In genomic region chr4:57514003-57514937, GRCm38 (mm10) we compare ENCODE assay signal across 21 mouse cellular contexts. TPM values are rescaled to one million over a fixed set of nuclear protein-coding genes. Genes with fewer than 3 reads are reported as not detected.
DNase-seq lines count a peak whose midpoint lies in the region; ATAC-seq lines count a peak whose summit lies in the region.
"Had no signal": no experiment of that assay in that cellular context is flagged by ENCODE, and none has a peak within 500 bp of the region (broad histone marks: within the 10 kb centered on the region; RNA-seq: fewer than 3 reads in every experiment).

No protein-coding gene starts in this region.

- no peak overlapping the region for H3K4me3 ChIP-seq in kidney, embryonic 14.5 days (ENCODE audit: low read length)
- H3K4me3 ChIP-seq in midbrain, embryonic 11.5 days (ENCODE audit: low read depth, low read length) = no peak overlapping the region
- no peak overlapping the region for H3K4me3 ChIP-seq in midbrain, embryonic 16.5 days (ENCODE audit: low read depth, low read length)
- H3K4me3 ChIP-seq: embryonic facial prominence, embryonic 13.5 days; gastrocnemius, adult 2 months; heart, embryonic 13.5 days; hindbrain, embryonic 15.5 days; intestine, embryonic 15.5 days; limb, embryonic 13.5 days; midbrain, embryonic 13.5 days; neural tube, embryonic 13.5 days had no signal

- ATAC-seq in kidney, embryonic 14.5 days (ENCODE audit: low FRiP score, low TSS enrichment) = peak; percentile 79
- no peak for ATAC-seq in midbrain, embryonic 11.5 days (ENCODE audit: low FRiP score)
- no peak for ATAC-seq in midbrain, embryonic 16.5 days
- ATAC-seq: intestine, embryonic 15.5 days; midbrain, embryonic 13.5 days had no signal

- no peaks in the 10 kb centered on the region for H3K36me3 ChIP-seq in kidney, embryonic 14.5 days (ENCODE audit: control insufficient read depth, insufficient read depth, low read length)
- no peaks in the 10 kb centered on the region for H3K36me3 ChIP-seq in midbrain, embryonic 11.5 days (ENCODE audit: control insufficient read depth, insufficient read depth, low read length)
- no peaks in the 10 kb centered on the region for H3K36me3 ChIP-seq in midbrain, embryonic 16.5 days (ENCODE audit: control insufficient read depth, insufficient read depth, low read length)
- H3K36me3 ChIP-seq: embryonic facial prominence, embryonic 13.5 days; heart, embryonic 13.5 days; hindbrain, embryonic 15.5 days; intestine, embryonic 15.5 days; limb, embryonic 13.5 days; midbrain, embryonic 13.5 days; neural tube, embryonic 13.5 days had no signal

- DNase-seq in kidney, postnatal 14 days = no peak
- peak; percentile 47 for DNase-seq in midbrain, embryonic 11.5 days (ENCODE audit: low spot score, missing footprints)
- peak; percentile 10 for DNase-seq in fat pad, adult 2 months (ENCODE audit: extremely low read depth, low read depth, low spot score)
- peak; percentile 23 for DNase-seq in lung, postnatal 36 days
- no peak for DNase-seq in retina, postnatal 1 day
- DNase-seq in layer of hippocampus, adult 9-10 months (ENCODE audit: low spot score) = no peak
- DNase-seq: B cell, adult 2 months; cerebellum, adult 9-11 months; gastrocnemius, adult 2 months; kidney, postnatal 4 days; thymus, postnatal 25 days had no signal

- no peak overlapping the region for H3K9ac ChIP-seq in kidney, embryonic 14.5 days (ENCODE audit: low read depth, low read length)
- no peak overlapping the region for H3K9ac ChIP-seq in midbrain, embryonic 11.5 days (ENCODE audit: low read length)
- H3K9ac ChIP-seq in midbrain, embryonic 16.5 days (ENCODE audit: low read depth, low read length) = no peak overlapping the region
- H3K9ac ChIP-seq: embryonic facial prominence, embryonic 13.5 days; heart, embryonic 13.5 days; hindbrain, embryonic 15.5 days; intestine, embryonic 15.5 days; limb, embryonic 13.5 days; liver, embryonic 14.5 days; midbrain, embryonic 13.5 days; neural tube, embryonic 13.5 days had no signal

- peak overlapping the region; percentile 10; the same call in 1 of the 2 replicates for H3K4me2 ChIP-seq in kidney, embryonic 14.5 days (replicated peaks; ENCODE audit: low read depth, low read length)
- no peak overlapping the region for H3K4me2 ChIP-seq in midbrain, embryonic 11.5 days
- no peak overlapping the region for H3K4me2 ChIP-seq in midbrain, embryonic 16.5 days (ENCODE audit: low read length)
- H3K4me2 ChIP-seq: embryonic facial prominence, embryonic 13.5 days; heart, embryonic 13.5 days; hindbrain, embryonic 15.5 days; intestine, embryonic 15.5 days; limb, embryonic 13.5 days; midbrain, embryonic 13.5 days; neural tube, embryonic 13.5 days had no signal

- no peak overlapping the region for H3K27ac ChIP-seq in kidney, embryonic 14.5 days (ENCODE audit: low read depth, low read length)
- no peak overlapping the region for H3K27ac ChIP-seq in midbrain, embryonic 11.5 days (ENCODE audit: low read depth, low read length)
- H3K27ac ChIP-seq in midbrain, embryonic 16.5 days (ENCODE audit: low read length) = no peak overlapping the region
- H3K27ac ChIP-seq: embryonic facial prominence, embryonic 13.5 days; gastrocnemius, adult 2 months; hindbrain, embryonic 15.5 days; intestine, embryonic 15.5 days; limb, embryonic 13.5 days; liver, embryonic 14.5 days; midbrain, embryonic 13.5 days; neural tube, embryonic 13.5 days had no signal

- H3K27me3 ChIP-seq in kidney, embryonic 14.5 days (ENCODE audit: control insufficient read depth, insufficient read depth, low read length) = no peaks in the 10 kb centered on the region; the same call in 1 of the 2 replicates
- no peaks in the 10 kb centered on the region for H3K27me3 ChIP-seq in midbrain, embryonic 11.5 days (ENCODE audit: control insufficient read depth, insufficient read depth, low read length)
- H3K27me3 ChIP-seq in midbrain, embryonic 16.5 days (ENCODE audit: control insufficient read depth, insufficient read depth, low read depth, low read length) = no peaks in the 10 kb centered on the region
- H3K27me3 ChIP-seq: embryonic facial prominence, embryonic 13.5 days; heart, embryonic 13.5 days; hindbrain, embryonic 15.5 days; intestine, embryonic 15.5 days; limb, embryonic 13.5 days; midbrain, embryonic 13.5 days; neural tube, embryonic 13.5 days had no signal

- H3K4me1 ChIP-seq in kidney, embryonic 14.5 days (ENCODE audit: control insufficient read depth, insufficient read depth, low read length) = no peaks in the 10 kb centered on the region
- H3K4me1 ChIP-seq in midbrain, embryonic 11.5 days (ENCODE audit: control insufficient read depth, insufficient read depth, low read length) = no peaks in the 10 kb centered on the region
- H3K4me1 ChIP-seq in midbrain, embryonic 16.5 days (ENCODE audit: control insufficient read depth, insufficient read depth, low read length) = no peaks in the 10 kb centered on the region
- H3K4me1 ChIP-seq: hindbrain, embryonic 15.5 days; intestine, embryonic 15.5 days; midbrain, embryonic 13.5 days; neural tube, embryonic 13.5 days had no signal

- 37% methylated on average over 31 of the region's 31 CpGs for WGBS in kidney, embryonic 14.5 days
- WGBS in midbrain, embryonic 11.5 days = 90% methylated on average over 31 of the region's 31 CpGs
- WGBS in midbrain, embryonic 16.5 days = 88% methylated on average over 31 of the region's 31 CpGs

- no peaks in the 10 kb centered on the region for H3K9me3 ChIP-seq in kidney, embryonic 14.5 days (ENCODE audit: control insufficient read depth, low read length)
- no peaks in the 10 kb centered on the region for H3K9me3 ChIP-seq in midbrain, embryonic 11.5 days (ENCODE audit: control insufficient read depth, low read length)
- no peaks in the 10 kb centered on the region for H3K9me3 ChIP-seq in midbrain, embryonic 16.5 days (replicated peaks; ENCODE audit: control insufficient read depth, low read length, poor library complexity, severe bottlenecking)
- H3K9me3 ChIP-seq: embryonic facial prominence, embryonic 13.5 days; heart, embryonic 13.5 days; hindbrain, embryonic 15.5 days; intestine, embryonic 15.5 days; limb, embryonic 13.5 days; midbrain, embryonic 13.5 days; neural tube, embryonic 13.5 days had no signal

RNA-seq across cellular contexts. Expression of gene Pakap, which starts 53.7 kb away (rescaled TPM):
- 5.7 and 18.7 TPM in 2 replicates for polyA plus RNA-seq in kidney, embryonic 14.5 days (2014; fragmentation: Nextera tagmentation; extraction: Ambion mirVana)
- 21.1 and 21.4 TPM in 2 replicates for polyA plus RNA-seq in midbrain, embryonic 11.5 days (2014; fragmentation: Nextera tagmentation; extraction: Ambion mirVana)
- polyA plus RNA-seq in midbrain, embryonic 16.5 days (2015; fragmentation: Nextera tagmentation; extraction: Ambion mirVana) = 11.2 and 12.7 TPM in 2 replicates

Comparison
In these comparisons a context has a peak if more than half of its experiments do, and no peak if none do; other contexts are left out.
1. DNase-seq: peak in midbrain, embryonic 11.5 days (single experiment), fat pad, adult 2 months (single experiment) and lung, postnatal 36 days (single experiment); none in kidney, postnatal 14 days (single experiment), retina, postnatal 1 day (single experiment) and layer of hippocampus, adult 9-10 months (single experiment).